Mouse (Mus musculus): ENCODE results near the gene Ppfibp1. TPM values are rescaled to one million over a fixed set of nuclear protein-coding genes. Genes with fewer than 3 reads are reported as not detected.
A peak's percentile ranks its signal among the peaks of the same experiment; 100 is the strongest.

Ppfibp1 gene
- total and polyA plus RNA-seq, 3 experiments: 1.1 to 8.6 (median 3.3) TPM

DNA sequence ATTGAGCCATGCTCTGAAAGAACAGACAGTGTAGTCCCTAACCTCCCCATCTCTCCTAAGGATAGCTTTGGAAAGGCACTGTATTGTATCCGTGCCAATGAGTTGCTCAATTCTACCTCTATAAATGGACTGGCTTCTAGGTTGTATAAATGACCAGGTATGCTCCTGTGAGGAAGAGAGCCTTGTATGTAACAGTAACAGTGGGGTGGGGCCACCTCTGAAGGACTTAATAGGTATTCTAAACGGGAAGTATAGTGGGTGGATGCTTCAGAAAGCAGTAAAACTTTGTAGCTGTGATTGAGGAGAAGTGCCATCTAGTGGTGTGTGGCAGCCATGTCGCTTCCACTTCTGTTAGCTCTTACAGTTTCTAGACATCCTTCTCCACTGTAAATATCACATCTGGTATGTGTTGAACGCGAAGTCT is 90.4 kb downstream of the Ppfibp1 start:
- H3K27me3 ChIP-seq (ENCODE audit: insufficient read depth, low read length): no peaks in the 10 kb centered on the region
- no peak for DNase-seq (ENCODE audit: low spot score)
- H3K9me3 ChIP-seq (replicated peaks): no peaks in the 10 kb centered on the region
- no peaks in the 10 kb centered on the region for H3K4me1 ChIP-seq (ENCODE audit: insufficient read depth, low read depth, low read length)
- H3K36me3 ChIP-seq (replicated peaks): no peaks in the 10 kb centered on the region
- ATAC-seq (ENCODE audit: extremely low read depth, insufficient number of reproducible peaks, low FRiP score, poor library complexity, severe bottlenecking): no peak
- TF ChIP-seq GATA2 (IDR thresholded peaks at IDR 0.05; ENCODE audit: borderline replicate concordance, low read depth, low read length): no peak
- no peak for TF ChIP-seq GATA1 (IDR thresholded peaks at IDR 0.05; ENCODE audit: borderline replicate concordance, low read length)
- TF ChIP-seq POLR2AphosphoS5 (IDR thresholded peaks at IDR 0.05; ENCODE audit: insufficient replicate concordance, low read depth, low read length): no peak
- no peak for TF ChIP-seq CTCF (IDR thresholded peaks at IDR 0.05; ENCODE audit: low read depth, low read length)
- TF ChIP-seq TAL1 (conservative IDR thresholded peaks at IDR 0.05; ENCODE audit: low read depth, low read length): no peak
- H3K4me3 ChIP-seq (ENCODE audit: low read depth, low read length): no peak overlapping the region

DNA sequence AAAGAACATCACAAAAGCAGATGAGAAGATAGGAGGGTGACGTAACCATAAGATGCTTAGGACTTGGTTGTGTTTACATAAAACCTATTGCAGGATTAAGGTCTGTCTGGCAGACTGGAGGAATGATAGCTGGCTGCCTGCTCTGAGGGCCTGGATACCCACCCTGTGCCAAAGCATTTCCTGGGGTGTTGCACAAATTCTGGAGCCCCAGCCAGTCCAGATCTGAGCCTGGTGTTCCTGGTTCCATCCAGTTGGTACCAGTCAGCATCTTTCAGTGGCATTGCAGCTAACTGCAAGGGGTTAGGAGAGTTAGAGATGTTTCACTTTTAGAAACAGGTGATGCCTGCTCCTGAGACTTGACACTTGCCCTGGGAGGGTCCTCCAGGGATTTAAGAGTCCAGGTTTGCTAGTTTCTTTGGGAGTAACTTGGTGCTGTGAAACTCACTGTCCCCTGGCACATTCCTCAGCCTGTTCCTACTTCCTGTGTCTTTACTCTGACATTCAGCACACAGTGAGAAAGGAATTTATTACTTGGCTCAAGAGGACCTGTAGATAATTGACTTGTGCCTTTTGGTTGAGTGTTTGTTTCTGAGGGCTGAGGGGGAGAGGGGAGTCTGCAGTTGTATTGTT is 90.9 kb downstream of the Ppfibp1 start:
- TF ChIP-seq GATA2 (IDR thresholded peaks at IDR 0.05; ENCODE audit: borderline replicate concordance, low read depth, low read length) (no peak), GATA1 (IDR thresholded peaks at IDR 0.05; ENCODE audit: borderline replicate concordance, low read length) (no peak), CTCF (IDR thresholded peaks at IDR 0.05; ENCODE audit: low read depth, low read length) (no peak), POLR2AphosphoS5 (IDR thresholded peaks at IDR 0.05; ENCODE audit: insufficient replicate concordance, low read depth, low read length) (no peak), TAL1 (conservative IDR thresholded peaks at IDR 0.05; ENCODE audit: low read depth, low read length) (no peak)
- H3K4me3 ChIP-seq (ENCODE audit: low read depth, low read length): no peak overlapping the region
- H3K4me1 ChIP-seq (ENCODE audit: insufficient read depth, low read depth, low read length): no peaks in the 10 kb centered on the region
- no peaks in the 10 kb centered on the region for H3K27me3 ChIP-seq (ENCODE audit: insufficient read depth, low read length)
- no peaks in the 10 kb centered on the region for H3K36me3 ChIP-seq (replicated peaks)
- H3K9me3 ChIP-seq (replicated peaks): no peaks in the 10 kb centered on the region
- no peak for DNase-seq (ENCODE audit: low spot score)
- ATAC-seq (ENCODE audit: extremely low read depth, insufficient number of reproducible peaks, low FRiP score, poor library complexity, severe bottlenecking): no peak

DNA sequence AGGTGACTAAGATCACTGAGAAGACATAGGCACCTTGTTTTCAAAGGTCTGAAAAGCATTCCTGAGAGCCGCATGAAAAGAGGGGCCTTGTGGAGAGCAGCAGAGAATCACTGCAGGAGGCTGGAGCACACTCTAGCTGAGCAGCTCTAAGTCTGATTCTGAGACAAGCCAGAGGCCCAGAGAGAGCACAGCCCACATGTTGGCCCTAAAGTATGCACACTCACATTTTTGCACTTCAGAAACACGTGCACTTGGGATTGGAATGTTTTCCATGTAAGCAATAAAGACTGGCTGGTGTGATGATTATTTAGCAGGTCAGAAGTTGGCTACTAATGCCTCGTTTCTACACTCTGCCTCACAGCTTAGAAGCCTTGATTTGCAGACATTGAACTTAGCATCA is 91.7 kb downstream of the Ppfibp1 start:
- DNase-seq (ENCODE audit: low spot score) (no peak), ATAC-seq (ENCODE audit: extremely low read depth, insufficient number of reproducible peaks, low FRiP score, poor library complexity, severe bottlenecking) (no peak)
- Histone ChIP-seq H3K36me3 (replicated peaks) (no peaks in the 10 kb centered on the region), H3K4me1 (ENCODE audit: insufficient read depth, low read depth, low read length) (no peaks in the 10 kb centered on the region), H3K9me3 (replicated peaks) (no peaks in the 10 kb centered on the region), H3K27me3 (ENCODE audit: insufficient read depth, low read length) (no peaks in the 10 kb centered on the region; the same call in 1 of the 2 replicates), H3K4me3 (ENCODE audit: low read depth, low read length) (no peak overlapping the region)
- no peak for TF ChIP-seq GATA2 (IDR thresholded peaks at IDR 0.05; ENCODE audit: borderline replicate concordance, low read depth, low read length)
- no peak for TF ChIP-seq TAL1 (conservative IDR thresholded peaks at IDR 0.05; ENCODE audit: low read depth, low read length)
- TF ChIP-seq GATA1 (IDR thresholded peaks at IDR 0.05; ENCODE audit: borderline replicate concordance, low read length): no peak
- no peak for TF ChIP-seq CTCF (IDR thresholded peaks at IDR 0.05; ENCODE audit: low read depth, low read length)
- TF ChIP-seq POLR2AphosphoS5 (IDR thresholded peaks at IDR 0.05; ENCODE audit: insufficient replicate concordance, low read depth, low read length): no peak

DNA sequence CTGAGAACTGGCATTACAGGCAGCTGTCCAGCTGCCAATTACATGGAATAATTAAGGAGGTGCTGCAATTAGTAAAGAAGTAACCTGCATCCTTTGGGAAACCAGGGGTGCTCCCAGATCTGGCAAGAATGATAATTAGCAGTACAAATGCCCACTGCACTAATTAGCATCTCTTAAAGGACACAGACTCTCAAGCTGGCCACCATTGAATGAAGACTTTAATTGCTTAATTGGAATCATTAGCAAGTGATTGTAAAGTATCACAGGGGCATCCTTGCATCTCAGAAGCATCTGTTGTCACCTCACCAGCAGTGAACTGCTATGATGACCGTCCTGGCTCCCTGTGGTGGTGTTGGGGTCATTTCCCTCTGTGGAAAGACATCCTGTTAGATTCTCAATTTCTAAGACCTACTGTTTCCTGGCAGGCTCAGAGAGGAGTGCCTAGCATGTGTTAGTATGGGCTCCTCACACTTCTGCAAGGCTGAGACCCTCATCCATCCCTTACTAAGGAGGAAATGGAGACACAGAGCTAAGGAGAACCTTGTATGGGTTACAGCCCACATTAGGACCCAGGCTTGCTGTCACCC is 93.1 kb downstream of the Ppfibp1 start:
- Histone ChIP-seq H3K4me1 (ENCODE audit: insufficient read depth, low read depth, low read length) (no peaks in the 10 kb centered on the region), H3K9me3 (replicated peaks) (no peaks in the 10 kb centered on the region), H3K27me3 (ENCODE audit: insufficient read depth, low read length) (no peaks in the 10 kb centered on the region; the same call in 1 of the 2 replicates), H3K36me3 (replicated peaks) (no peaks in the 10 kb centered on the region), H3K4me3 (ENCODE audit: low read depth, low read length) (no peak overlapping the region)
- DNase-seq (ENCODE audit: low spot score) (no peak), ATAC-seq (ENCODE audit: extremely low read depth, insufficient number of reproducible peaks, low FRiP score, poor library complexity, severe bottlenecking) (no peak)
- TF ChIP-seq GATA2 (IDR thresholded peaks at IDR 0.05; ENCODE audit: borderline replicate concordance, low read depth, low read length) (no peak), GATA1 (IDR thresholded peaks at IDR 0.05; ENCODE audit: borderline replicate concordance, low read length) (no peak), CTCF (IDR thresholded peaks at IDR 0.05; ENCODE audit: low read depth, low read length) (no peak), POLR2AphosphoS5 (IDR thresholded peaks at IDR 0.05; ENCODE audit: insufficient replicate concordance, low read depth, low read length) (no peak), TAL1 (conservative IDR thresholded peaks at IDR 0.05; ENCODE audit: low read depth, low read length) (no peak)

DNA sequence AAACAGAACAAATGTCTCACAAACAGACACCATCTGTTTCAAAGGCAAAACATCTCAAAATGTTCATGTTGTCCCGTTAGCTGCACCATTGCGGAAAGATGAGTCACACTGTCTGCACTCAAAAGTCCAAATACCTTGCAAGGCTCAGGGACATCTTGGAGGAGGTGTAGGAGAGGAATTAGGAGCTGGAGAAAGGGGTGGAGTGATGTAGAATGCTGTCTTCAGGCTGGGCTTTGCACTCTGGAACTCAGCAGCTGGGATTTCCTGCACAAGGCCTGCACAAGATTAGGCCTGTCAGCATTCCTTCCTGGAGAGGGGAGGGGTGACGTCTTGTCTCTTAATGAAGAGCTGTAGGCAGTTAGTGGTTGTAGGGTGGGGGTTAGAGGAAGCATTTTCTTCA is 96.3 kb downstream of the Ppfibp1 start:
- peaks cover 2% of the 10 kb centered on the region for H3K27me3 ChIP-seq (ENCODE audit: insufficient read depth, low read length)
- no peaks in the 10 kb centered on the region for H3K4me1 ChIP-seq (ENCODE audit: insufficient read depth, low read depth, low read length)
- no peaks in the 10 kb centered on the region for H3K9me3 ChIP-seq (replicated peaks)
- ATAC-seq (ENCODE audit: extremely low read depth, insufficient number of reproducible peaks, low FRiP score, poor library complexity, severe bottlenecking) (no peak), DNase-seq (ENCODE audit: low spot score) (no peak)
- TF ChIP-seq GATA2 (IDR thresholded peaks at IDR 0.05; ENCODE audit: borderline replicate concordance, low read depth, low read length): no peak
- TF ChIP-seq CTCF (IDR thresholded peaks at IDR 0.05; ENCODE audit: low read depth, low read length): no peak
- TF ChIP-seq POLR2AphosphoS5 (IDR thresholded peaks at IDR 0.05; ENCODE audit: insufficient replicate concordance, low read depth, low read length): no peak
- TF ChIP-seq GATA1 (IDR thresholded peaks at IDR 0.05; ENCODE audit: borderline replicate concordance, low read length): no peak
- TF ChIP-seq TAL1 (conservative IDR thresholded peaks at IDR 0.05; ENCODE audit: low read depth, low read length): no peak
- H3K4me3 ChIP-seq (ENCODE audit: low read depth, low read length): no peak overlapping the region
- H3K36me3 ChIP-seq (replicated peaks): no peaks in the 10 kb centered on the region

DNA sequence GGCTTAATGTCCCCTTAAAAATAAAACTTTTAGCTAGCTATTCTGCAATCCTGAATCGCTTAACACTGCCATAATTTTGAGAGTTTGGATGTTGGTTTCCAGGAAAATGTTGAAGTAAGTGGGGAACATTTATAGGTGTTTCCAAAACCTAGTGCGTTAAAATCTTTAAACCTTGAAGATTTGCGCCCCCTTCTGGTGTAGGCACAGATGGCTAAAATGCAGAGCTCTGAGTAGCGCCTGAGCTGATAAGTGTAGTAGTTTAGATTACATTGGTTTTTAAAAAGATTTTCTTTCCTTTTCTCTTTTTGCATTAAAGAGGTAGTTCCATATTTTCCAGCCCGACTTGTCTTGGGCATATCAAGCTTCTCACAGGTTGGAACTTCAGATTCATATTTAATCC is 105.9 kb downstream of the Ppfibp1 start:
- no peaks in the 10 kb centered on the region for H3K27me3 ChIP-seq (ENCODE audit: insufficient read depth, low read length)
- DNase-seq (ENCODE audit: low spot score) (no peak), ATAC-seq (ENCODE audit: extremely low read depth, insufficient number of reproducible peaks, low FRiP score, poor library complexity, severe bottlenecking) (no peak)
- no peaks in the 10 kb centered on the region for H3K4me1 ChIP-seq (ENCODE audit: insufficient read depth, low read depth, low read length)
- TF ChIP-seq GATA1 (IDR thresholded peaks at IDR 0.05; ENCODE audit: borderline replicate concordance, low read length) (no peak), TAL1 (conservative IDR thresholded peaks at IDR 0.05; ENCODE audit: low read depth, low read length) (no peak), CTCF (IDR thresholded peaks at IDR 0.05; ENCODE audit: low read depth, low read length) (peak; percentile 22; the same call in 1 of the 2 replicates)
- H3K9me3 ChIP-seq (replicated peaks): no peaks in the 10 kb centered on the region
- no peaks in the 10 kb centered on the region for H3K36me3 ChIP-seq (replicated peaks)
- no peak overlapping the region for H3K4me3 ChIP-seq (ENCODE audit: low read depth, low read length)

All from G1E (cell line).